Mouse (Mus musculus) MEL (cell line): ENCODE data around the gene Nlrp6.

Experiments used
- CHD1 ChIP-seq: IDR thresholded peaks from 2 replicates; pipeline ENCODE4 v1.6.1; 2012; ENCODE audit warnings: low read depth, mild to moderate bottlenecking, inconsistent platforms, low read length, improper control_type of control experiment
- CTCF ChIP-seq, 3 experiments: IDR thresholded peaks in 2 of 3; conservative IDR thresholded peaks in 1 of 3; 2 replicates each; pipeline ENCODE4 v1.5.1; 2011 to 2012; ENCODE audit warnings: low read length in 3 of 3, low read depth in 2 of 3, mild to moderate bottlenecking in 2 of 3, improper control_type of control experiment in 1 of 3, inconsistent platforms in 1 of 3, mixed read lengths in 1 of 3, moderate library complexity in 1 of 3; ENCODE audit not compliant: control insufficient read depth in 1 of 3, insufficient read depth in 1 of 3, poor library complexity in 1 of 3, severe bottlenecking in 1 of 3
- EP300 ChIP-seq, 2 experiments: IDR thresholded peaks; 2 replicates each; pipeline ENCODE4 v1.6.1; 2011; ENCODE audit warnings: improper control_type of control experiment in 2 of 2, low read length in 2 of 2, low read depth in 1 of 2, mild to moderate bottlenecking in 1 of 2
- HCFC1 ChIP-seq: IDR thresholded peaks from 2 replicates; pipeline ENCODE4 v1.6.1; 2012; ENCODE audit warnings: low read depth, mild to moderate bottlenecking, inconsistent platforms, low read length, improper control_type of control experiment, moderate library complexity
- JUND ChIP-seq: IDR thresholded peaks from 2 replicates; pipeline ENCODE4 v1.6.1; 2011; ENCODE audit warnings: low read depth, mild to moderate bottlenecking, improper control_type of control experiment, low read length
- POLR2A ChIP-seq, 2 experiments: IDR thresholded peaks; 2 replicates each; pipeline ENCODE4 v1.6.1; 2011 to 2012; ENCODE audit warnings: low read length in 2 of 2, mild to moderate bottlenecking in 2 of 2, control low read depth in 1 of 2, improper control_type of control experiment in 1 of 2, low read depth in 1 of 2, moderate library complexity in 1 of 2; ENCODE audit not compliant: control insufficient read depth in 1 of 2, insufficient read depth in 1 of 2, poor library complexity in 1 of 2
- POLR2AphosphoS2 ChIP-seq: IDR thresholded peaks from 2 replicates; pipeline ENCODE4 v1.6.1; 2011; ENCODE audit warnings: low read length, improper control_type of control experiment
- SIN3A ChIP-seq: IDR thresholded peaks from 2 replicates; pipeline ENCODE4 v1.6.1; 2012; ENCODE audit warnings: low read length, improper control_type of control experiment, inconsistent platforms
- TAL1 ChIP-seq: IDR thresholded peaks from 2 replicates; pipeline ENCODE4 v1.6.1; 2012; ENCODE audit warnings: mild to moderate bottlenecking, inconsistent platforms, low read length, moderate library complexity, mixed read lengths
- UBTF ChIP-seq: IDR thresholded peaks from 2 replicates; pipeline ENCODE4 v1.6.1; 2012; ENCODE audit warnings: low read depth, mild to moderate bottlenecking, inconsistent platforms, low read length, improper control_type of control experiment, moderate library complexity, borderline replicate concordance; ENCODE audit not compliant: insufficient read depth
- ZC3H11A ChIP-seq: IDR thresholded peaks from 2 replicates; pipeline ENCODE4 v1.6.1; 2012; ENCODE audit warnings: low read depth, mild to moderate bottlenecking, inconsistent platforms, low read length, improper control_type of control experiment
- ZKSCAN1 ChIP-seq: IDR thresholded peaks from 2 replicates; pipeline ENCODE4 v1.6.1; 2012; ENCODE audit warnings: low read depth, mild to moderate bottlenecking, inconsistent platforms, low read length, improper control_type of control experiment, moderate library complexity

- TF ChIP-seq JUND (no peak), EP300 (IDR thresholded peaks at IDR 0.05; ENCODE audit: low read depth in 1 of 2, low read length in 2 of 2) (no peak), ZC3H11A (no peak), TAL1 (no peak), CTCF (IDR thresholded peaks at IDR 0.05 in 2 of 3, conservative IDR thresholded peaks at IDR 0.05 in 1 of 3; ENCODE audit: control insufficient read depth in 1 of 3, insufficient read depth in 1 of 3, low read depth in 2 of 3, low read length in 3 of 3, poor library complexity in 1 of 3, severe bottlenecking in 1 of 3) (no peak), ZKSCAN1 (no peak), SIN3A (no peak), POLR2AphosphoS2 (no peak), HCFC1 (no peak), POLR2A (IDR thresholded peaks at IDR 0.05; ENCODE audit: control insufficient read depth in 1 of 2, insufficient read depth in 1 of 2, low read depth in 1 of 2, low read length in 2 of 2, poor library complexity in 1 of 2) (no peak), UBTF (no peak), CHD1 (no peak)
Measured at GRCm38 (mm10) chr7:140938896-140939295, 18.2 kb downstream of the Nlrp6 start.
